Mouse (Mus musculus) C2C12 (cell line): ENCODE results near the gene Shisal1.

Experiments used
- CEBPB ChIP-seq: IDR thresholded peaks from one replicate; pipeline ENCODE4 v1.6.1; 2011; ENCODE audit warnings: low read depth, mild to moderate bottlenecking, control low read depth, moderate library complexity
- CTCF ChIP-seq: IDR thresholded peaks from one replicate; pipeline ENCODE4 v1.5.1; 2011; ENCODE audit not compliant: control insufficient read depth, insufficient read depth, insufficient read length
- MAX ChIP-seq: IDR thresholded peaks from one replicate; pipeline ENCODE4 v1.6.1; 2011; ENCODE audit warnings: mild to moderate bottlenecking, control low read depth
- MYOD1 ChIP-seq: IDR thresholded peaks from one replicate; pipeline ENCODE4 v1.6.1; 2011; ENCODE audit warnings: low read depth; ENCODE audit not compliant: control insufficient read depth, insufficient read length
- USF1 ChIP-seq: IDR thresholded peaks from one replicate; pipeline ENCODE4 v1.6.1; 2011; ENCODE audit warnings: low read depth, mild to moderate bottlenecking, control low read depth, moderate library complexity

DNA sequence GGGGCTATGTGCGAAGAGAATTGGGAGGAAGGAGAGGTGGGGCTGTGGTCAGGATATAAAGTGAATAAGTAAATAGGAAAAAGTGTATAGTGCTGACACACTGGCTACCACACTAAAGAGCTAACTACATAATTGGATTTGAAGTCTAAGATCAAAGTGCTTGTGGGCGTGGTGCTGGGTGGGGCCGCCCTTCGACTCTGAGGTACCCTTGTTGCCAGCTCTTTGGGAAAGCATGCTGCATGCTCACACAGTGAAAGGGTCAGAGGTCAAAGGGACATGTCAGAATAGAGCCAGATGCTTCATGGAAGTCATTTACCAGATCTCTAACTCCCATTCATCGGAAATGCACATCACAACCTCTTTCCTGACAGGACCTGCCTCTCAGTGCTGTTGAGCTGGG lies 74.1 kb downstream of the Shisal1 start:
- TF ChIP-seq CTCF (no peak), USF1 (no peak), MAX (no peak), MYOD1 (no peak), CEBPB (no peak)
